Mouse (Mus musculus) myocyte (in vitro differentiated cells): ENCODE measurements at regions not wholly inside any gene's neighbourhood (a gene's known extent, or its start where the extent isn't known, plus 50 kb on each side); places are given as distances from the start of the nearest gene placed in this dataset.

Experiments
- CEBPB ChIP-seq: IDR thresholded peaks from 2 replicates; pipeline ENCODE4 v1.6.1; 2011; ENCODE audit warnings: mild to moderate bottlenecking, moderate library complexity; ENCODE audit not compliant: poor library complexity, insufficient read depth, severe bottlenecking
- E2F4 ChIP-seq: IDR thresholded peaks from one replicate; pipeline ENCODE4 v1.6.1; 2011; ENCODE audit warnings: mild to moderate bottlenecking, control low read depth, moderate library complexity; ENCODE audit not compliant: insufficient read depth
- MAX ChIP-seq: IDR thresholded peaks from one replicate; pipeline ENCODE4 v1.6.1; 2011; ENCODE audit warnings: low read depth, mild to moderate bottlenecking, control low read depth
- MYOG ChIP-seq, 3 experiments: IDR thresholded peaks; one replicate each; pipeline ENCODE4 v1.6.1; 2011; ENCODE audit warnings: control low read depth in 2 of 3, low read depth in 2 of 3, mild to moderate bottlenecking in 2 of 3; ENCODE audit not compliant: insufficient read length in 2 of 3, control insufficient read depth in 1 of 3, insufficient read depth in 1 of 3
- POLR2A ChIP-seq: IDR thresholded peaks from one replicate; pipeline ENCODE4 v1.6.1; 2011; ENCODE audit warnings: low read depth, mild to moderate bottlenecking, control low read depth, moderate library complexity; ENCODE audit not compliant: insufficient read length
- POLR2AphosphoS2 ChIP-seq: IDR thresholded peaks from one replicate; pipeline ENCODE4 v1.6.1; 2011; ENCODE audit warnings: low read depth, control low read depth; ENCODE audit not compliant: insufficient read length
- REST ChIP-seq: IDR thresholded peaks from one replicate; pipeline ENCODE4 v1.6.1; 2011; ENCODE audit warnings: mild to moderate bottlenecking, control low read depth, moderate library complexity; ENCODE audit not compliant: insufficient read depth, insufficient read length
- SRF ChIP-seq: IDR thresholded peaks from one replicate; pipeline ENCODE4 v1.6.1; 2011; ENCODE audit warnings: low read depth; ENCODE audit not compliant: control insufficient read depth, insufficient read length
- TCF12 ChIP-seq: IDR thresholded peaks from one replicate; pipeline ENCODE4 v1.6.1; 2011; ENCODE audit warnings: mild to moderate bottlenecking, control low read depth; ENCODE audit not compliant: poor library complexity, insufficient read depth, severe bottlenecking
- TCF3 ChIP-seq: IDR thresholded peaks from one replicate; pipeline ENCODE4 v1.6.1; 2011; ENCODE audit warnings: low read depth, control low read depth; ENCODE audit not compliant: insufficient read length
- USF1 ChIP-seq: IDR thresholded peaks from one replicate; pipeline ENCODE4 v1.6.1; 2011; ENCODE audit warnings: low read depth, mild to moderate bottlenecking, control low read depth, moderate library complexity

- TF ChIP-seq POLR2A (no peak), MAX (no peak), SRF (no peak), USF1 (no peak), TCF12 (no peak), POLR2AphosphoS2 (no peak), TCF3 (no peak), REST (no peak), MYOG (IDR thresholded peaks at IDR 0.05; ENCODE audit: control insufficient read depth in 1 of 3, insufficient read depth in 1 of 3, insufficient read length in 2 of 3, low read depth in 2 of 3) (no peak), CEBPB (no peak), E2F4 (no peak)
Measured at GRCm38 (mm10) chr15:41314916-41315315, 1180.8 kb downstream of the 9330182O14Rik start.
